Mouse (Mus musculus) MEL (cell line): ENCODE results near the gene Map3k20. TPM values are rescaled to one million over a fixed set of nuclear protein-coding genes. Genes with fewer than 3 reads are reported as not detected.

ENCODE experiments used
- DNase-seq: peaks from one replicate; pipeline ENCODE4 v3.0.0; 2011; ENCODE audit warnings: low read depth, low spot score
- H3K27ac ChIP-seq: 2 replicates; pipeline ENCODE4 v1.5.1; 2012; ENCODE audit warnings: low read depth, mild to moderate bottlenecking, control low read depth, low read length, moderate library complexity; ENCODE audit not compliant: control insufficient read depth
- H3K27me3 ChIP-seq, 2 experiments: fragments of 150-350 bp in 1 of 2; sonication (generic) in 1 of 2; 2 replicates each; pipeline ENCODE4 v1.6.1; 2012; ENCODE audit warnings: low read length in 2 of 2, mild to moderate bottlenecking in 2 of 2, improper control_type of control experiment in 1 of 2, moderate library complexity in 1 of 2; ENCODE audit not compliant: insufficient read depth in 2 of 2, control insufficient read depth in 1 of 2
- H3K36me3 ChIP-seq, 2 experiments: 2 replicates each; pipeline ENCODE4 v1.6.1; 2012 to 2014; ENCODE audit warnings: low read length in 2 of 2, improper control_type of control experiment in 1 of 2, inconsistent platforms in 1 of 2, mild to moderate bottlenecking in 1 of 2; ENCODE audit not compliant: insufficient read depth in 2 of 2, control insufficient read depth in 1 of 2
- H3K4me1 ChIP-seq, 2 experiments: fragments of 150-350 bp in 1 of 2; sonication (generic) in 1 of 2; 2 replicates each; pipeline ENCODE4 v1.6.1; 2012; ENCODE audit warnings: low read length in 2 of 2, improper control_type of control experiment in 1 of 2, mild to moderate bottlenecking in 1 of 2; ENCODE audit not compliant: insufficient read depth in 2 of 2, control insufficient read depth in 1 of 2
- H3K4me3 ChIP-seq, 2 experiments: fragments of 150-350 bp in 1 of 2; sonication (generic) in 1 of 2; 2 replicates each; pipeline ENCODE4 v1.5.1; 2012; ENCODE audit warnings: low read depth in 2 of 2, low read length in 2 of 2, mild to moderate bottlenecking in 2 of 2, moderate library complexity in 2 of 2, control low read depth in 1 of 2, improper control_type of control experiment in 1 of 2; ENCODE audit not compliant: control insufficient read depth in 1 of 2, insufficient read depth in 1 of 2
- H3K79me2 ChIP-seq: 2 replicates; pipeline ENCODE4 v1.6.1; 2012; ENCODE audit warnings: mild to moderate bottlenecking, low read length, moderate library complexity; ENCODE audit not compliant: control insufficient read depth, poor library complexity, insufficient read depth
- H3K9ac ChIP-seq: 2 replicates; pipeline ENCODE4 v1.6.1; 2012; ENCODE audit warnings: low read depth, mild to moderate bottlenecking, control low read depth, low read length, moderate library complexity; ENCODE audit not compliant: control insufficient read depth, poor library complexity, severe bottlenecking
- H3K9me3 ChIP-seq: fragments of 150-350 bp; sonication (generic); replicated peaks from 2 replicates; pipeline ENCODE4 v1.6.1; 2012; ENCODE audit warnings: mild to moderate bottlenecking, low read length, improper control_type of control experiment, moderate library complexity; ENCODE audit not compliant: insufficient read depth
- CHD2 ChIP-seq: IDR thresholded peaks from 2 replicates; pipeline ENCODE4 v1.6.1; 2011; ENCODE audit warnings: low read length, improper control_type of control experiment
- ELF1 ChIP-seq: IDR thresholded peaks from 2 replicates; pipeline ENCODE4 v1.6.1; 2014; ENCODE audit warnings: low read depth, mild to moderate bottlenecking, inconsistent platforms, low read length, improper control_type of control experiment, moderate library complexity
- EP300 ChIP-seq, 2 experiments: IDR thresholded peaks; 2 replicates each; pipeline ENCODE4 v1.6.1; 2011; ENCODE audit warnings: improper control_type of control experiment in 2 of 2, low read length in 2 of 2, low read depth in 1 of 2, mild to moderate bottlenecking in 1 of 2
- ETS1 ChIP-seq: IDR thresholded peaks from 2 replicates; pipeline ENCODE4 v1.6.1; 2012; ENCODE audit warnings: low read depth, mild to moderate bottlenecking, inconsistent platforms, low read length, improper control_type of control experiment, moderate library complexity
- GABPA ChIP-seq: IDR thresholded peaks from 2 replicates; pipeline ENCODE4 v1.6.1; 2012; ENCODE audit warnings: low read depth, mild to moderate bottlenecking, inconsistent platforms, low read length, improper control_type of control experiment, moderate library complexity
- GATA1 ChIP-seq: IDR thresholded peaks from 2 replicates; pipeline ENCODE4 v1.6.1; 2011; ENCODE audit warnings: low read depth, low read length, improper control_type of control experiment
- HCFC1 ChIP-seq: IDR thresholded peaks from 2 replicates; pipeline ENCODE4 v1.6.1; 2012; ENCODE audit warnings: low read depth, mild to moderate bottlenecking, inconsistent platforms, low read length, improper control_type of control experiment, moderate library complexity
- JUND ChIP-seq: IDR thresholded peaks from 2 replicates; pipeline ENCODE4 v1.6.1; 2011; ENCODE audit warnings: low read depth, mild to moderate bottlenecking, improper control_type of control experiment, low read length
- KAT2A ChIP-seq: conservative IDR thresholded peaks from 2 replicates; pipeline ENCODE4 v1.6.1; 2012; ENCODE audit warnings: low read depth, low read length, improper control_type of control experiment, inconsistent platforms
- MAX ChIP-seq: IDR thresholded peaks from 2 replicates; pipeline ENCODE4 v1.6.1; 2011; ENCODE audit warnings: low read length, improper control_type of control experiment
- MEF2A ChIP-seq: IDR thresholded peaks from 2 replicates; pipeline ENCODE4 v1.6.1; 2014; ENCODE audit warnings: low read depth, mild to moderate bottlenecking, inconsistent platforms, low read length, improper control_type of control experiment; ENCODE audit not compliant: poor library complexity, insufficient replicate concordance, severe bottlenecking; ENCODE audit errors: extremely low read depth
- MXI1 ChIP-seq: IDR thresholded peaks from 2 replicates; pipeline ENCODE4 v1.6.1; 2011; ENCODE audit warnings: mild to moderate bottlenecking, low read depth, low read length, improper control_type of control experiment
- MYB ChIP-seq: IDR thresholded peaks from 2 replicates; pipeline ENCODE4 v1.6.1; 2011; ENCODE audit warnings: mild to moderate bottlenecking, low read depth, low read length, improper control_type of control experiment
- NELFE ChIP-seq: IDR thresholded peaks from 2 replicates; pipeline ENCODE4 v1.6.1; 2011; ENCODE audit warnings: low read depth, low read length, improper control_type of control experiment
- NRF1 ChIP-seq: IDR thresholded peaks from 2 replicates; pipeline ENCODE4 v1.6.1; 2014; ENCODE audit warnings: low read depth, mild to moderate bottlenecking, inconsistent platforms, low read length, improper control_type of control experiment, moderate library complexity; ENCODE audit not compliant: poor library complexity, insufficient read depth, severe bottlenecking
- POLR2AphosphoS2 ChIP-seq: IDR thresholded peaks from 2 replicates; pipeline ENCODE4 v1.6.1; 2011; ENCODE audit warnings: low read length, improper control_type of control experiment
- POLR2AphosphoS5 ChIP-seq: IDR thresholded peaks from 2 replicates; pipeline ENCODE4 v1.6.1; 2012; ENCODE audit warnings: low read depth, borderline replicate concordance, mild to moderate bottlenecking, inconsistent platforms, low read length, moderate library complexity, mixed read lengths
- RAD21 ChIP-seq: IDR thresholded peaks from 2 replicates; pipeline ENCODE4 v1.6.1; 2011; ENCODE audit warnings: mild to moderate bottlenecking, low read depth, low read length, improper control_type of control experiment
- RCOR1 ChIP-seq: IDR thresholded peaks from 2 replicates; pipeline ENCODE4 v1.6.1; 2012; ENCODE audit warnings: low read depth, mild to moderate bottlenecking, inconsistent platforms, low read length, improper control_type of control experiment
- SIN3A ChIP-seq: IDR thresholded peaks from 2 replicates; pipeline ENCODE4 v1.6.1; 2012; ENCODE audit warnings: low read length, improper control_type of control experiment, inconsistent platforms
- TAL1 ChIP-seq: IDR thresholded peaks from 2 replicates; pipeline ENCODE4 v1.6.1; 2012; ENCODE audit warnings: mild to moderate bottlenecking, inconsistent platforms, low read length, moderate library complexity, mixed read lengths
- TCF12 ChIP-seq: IDR thresholded peaks from 2 replicates; pipeline ENCODE4 v1.6.1; 2014; ENCODE audit warnings: low read depth, mild to moderate bottlenecking, inconsistent platforms, low read length, improper control_type of control experiment, moderate library complexity
- UBTF ChIP-seq: IDR thresholded peaks from 2 replicates; pipeline ENCODE4 v1.6.1; 2012; ENCODE audit warnings: low read depth, mild to moderate bottlenecking, inconsistent platforms, low read length, improper control_type of control experiment, moderate library complexity, borderline replicate concordance; ENCODE audit not compliant: insufficient read depth
- USF1 ChIP-seq: IDR thresholded peaks from 2 replicates; pipeline ENCODE4 v1.6.1; 2014; ENCODE audit warnings: low read depth, mild to moderate bottlenecking, inconsistent platforms, low read length, improper control_type of control experiment, moderate library complexity
- ZKSCAN1 ChIP-seq: IDR thresholded peaks from 2 replicates; pipeline ENCODE4 v1.6.1; 2012; ENCODE audit warnings: low read depth, mild to moderate bottlenecking, inconsistent platforms, low read length, improper control_type of control experiment, moderate library complexity
- ZNF384 ChIP-seq: IDR thresholded peaks from 2 replicates; pipeline ENCODE4 v1.6.1; 2012; ENCODE audit warnings: low read depth, mild to moderate bottlenecking, inconsistent platforms, low read length, improper control_type of control experiment
- polyA plus RNA-seq, 2 experiments: library from polyadenylated mRNA; stranded (reverse) in 1 of 2; unstranded in 1 of 2; fragments of >175 nt in 1 of 2; fragments of >200 nt in 1 of 2; gene quantifications; 2 replicates each; pipeline versions ENCODE4 v1.2.1 to v1.2.4; 2012; ENCODE audit warnings: low replicate concordance in 2 of 2, low read depth in 1 of 2; ENCODE audit not compliant: insufficient read length in 2 of 2, insufficient read depth in 1 of 2, missing spikeins in 1 of 2
- total RNA-seq: library from RNA; depleted of rRNA; stranded (reverse); fragments of 300-350 nt; gene quantifications from 2 replicates; pipeline ENCODE4 v1.2.3, GENCODE M21; 2012

Map3k20 gene
- total and polyA plus RNA-seq, 3 experiments, result 7.4 to 9.6 TPM; not detected in 1

GRCm38 (mm10) chr2:72420561-72420960, 135.1 kb downstream of the Map3k20 start (continued):
- TF ChIP-seq SIN3A, result no peak
- no peak for TF ChIP-seq MYB

- no peak for TF ChIP-seq ETS1
- TF ChIP-seq EP300 (IDR thresholded peaks at IDR 0.05; ENCODE audit: low read depth in 1 of 2, low read length in 2 of 2), result no peak
- TF ChIP-seq NELFE, result no peak
- TF ChIP-seq KAT2A, result no peak
- no peak for TF ChIP-seq CHD2
- no peak for TF ChIP-seq MXI1
- no peak for TF ChIP-seq MYB
- no peak for TF ChIP-seq HCFC1
- TF ChIP-seq RAD21, result no peak
- TF ChIP-seq ELF1, result no peak
- no peak for TF ChIP-seq TCF12
- no peak for TF ChIP-seq POLR2AphosphoS5
- no peak for TF ChIP-seq POLR2AphosphoS2
- TF ChIP-seq GATA1, result no peak
- no peak for TF ChIP-seq UBTF
- TF ChIP-seq MAX, result no peak
- no peak for TF ChIP-seq JUND
- no peak for TF ChIP-seq MEF2A
- TF ChIP-seq GABPA, result no peak
- no peaks in the 10 kb centered on the region for H3K27me3 ChIP-seq
- no peaks in the 10 kb centered on the region for H3K4me1 ChIP-seq
- no peak overlapping the region for H3K4me3 ChIP-seq
- no peaks in the 10 kb centered on the region for H3K9me3 ChIP-seq
- no peak overlapping the region for H3K9ac ChIP-seq
- H3K27ac ChIP-seq, result no peak overlapping the region
- H3K79me2 ChIP-seq, result no peaks in the 10 kb centered on the region
- H3K36me3 ChIP-seq, result no peaks in the 10 kb centered on the region
- no peak for DNase-seq
These were observed 139.2 kb downstream of the Map3k20 start for GRCm38 (mm10) chr2:72424656-72425055.

- no peak overlapping the region for H3K27ac ChIP-seq
- H3K4me3 ChIP-seq, result no peak overlapping the region
- H3K36me3 ChIP-seq, result no peaks in the 10 kb centered on the region
- H3K4me1 ChIP-seq, result no peaks in the 10 kb centered on the region
- H3K9ac ChIP-seq, result no peak overlapping the region
- TF ChIP-seq TAL1 (no peak), ETS1 (no peak), JUND (no peak), USF1 (no peak), NRF1 (no peak), ZNF384 (no peak), RCOR1 (no peak), POLR2AphosphoS5 (no peak), RAD21 (no peak), GABPA (no peak), ZKSCAN1 (no peak), MYB (no peak), SIN3A (no peak), MXI1 (no peak)
- H3K27me3 ChIP-seq, result no peaks in the 10 kb centered on the region
- H3K9me3 ChIP-seq, result no peaks in the 10 kb centered on the region
- no peak for DNase-seq
- H3K79me2 ChIP-seq, result no peaks in the 10 kb centered on the region
These were observed 141.3 kb downstream of the Map3k20 start for GRCm38 (mm10) chr2:72426776-72427175.
